Mouse (Mus musculus) kidney, postnatal 0 days (tissue): ENCODE measurements around the gene Gm26620. TPM values are rescaled to one million over a fixed set of nuclear protein-coding genes. Genes with fewer than 3 reads are reported as not detected.
A peak's percentile ranks its signal among the peaks of the same experiment; 100 is the strongest.

Experiments used
- ATAC-seq: fragments of 200-750 bp; cut with Nextera tagmentation; replicated peaks from 2 replicates; pipeline ENCODE4 v1.8.0; 2017; ENCODE audit warnings: low read depth, moderate number of reproducible peaks, moderate TSS enrichment, moderate library complexity; ENCODE audit not compliant: low FRiP score
- DNase-seq: peaks from one replicate; pipeline ENCODE4 v3.0.0-alpha.2; 2016; ENCODE audit warnings: low spot score
- H3K27ac ChIP-seq: fragments of 300-500 bp; sonication (generic); 2 replicates; pipeline ENCODE4 v1.5.1; 2014; ENCODE audit warnings: mild to moderate bottlenecking
- H3K27me3 ChIP-seq: fragments of 300-500 bp; sonication (generic); 2 replicates; pipeline ENCODE4 v1.6.1; 2014; ENCODE audit warnings: low read length, mixed read lengths; ENCODE audit not compliant: insufficient read depth
- H3K36me3 ChIP-seq: fragments of 300-500 bp; sonication (generic); 2 replicates; pipeline ENCODE4 v1.6.1; 2014; ENCODE audit warnings: low read length, mixed read lengths; ENCODE audit not compliant: insufficient read depth
- H3K4me1 ChIP-seq: fragments of 300-500 bp; sonication (generic); replicated peaks from 2 replicates; pipeline ENCODE4 v1.6.1; 2014; ENCODE audit warnings: antibody characterized with exemption, low read length, mixed read lengths; ENCODE audit not compliant: insufficient read depth
- H3K4me2 ChIP-seq: fragments of 300-500 bp; sonication (generic); 2 replicates; pipeline ENCODE4 v1.6.1; 2014; ENCODE audit warnings: mild to moderate bottlenecking, low read length, moderate library complexity, mixed read lengths
- H3K4me3 ChIP-seq: fragments of 300-500 bp; sonication (generic); replicated peaks from 2 replicates; pipeline ENCODE4 v1.5.1; 2014; ENCODE audit warnings: low read depth, low read length
- H3K9ac ChIP-seq: fragments of 300-500 bp; sonication (generic); 2 replicates; pipeline ENCODE4 v1.6.1; 2014; ENCODE audit warnings: low read depth, low read length
- H3K9me3 ChIP-seq: fragments of 300-500 bp; sonication (generic); replicated peaks from 2 replicates; pipeline ENCODE4 v1.6.1; 2016; ENCODE audit warnings: low read length, inconsistent platforms, mixed read lengths
- CTCF ChIP-seq: IDR thresholded peaks from 2 replicates; pipeline ENCODE4 v1.5.1; 2016; ENCODE audit warnings: antibody characterized with exemption, low read depth, mild to moderate bottlenecking, moderate library complexity
- WGBS: fragments of 180-500 bp; shearing (Covaris S2); extraction: QIAGEN DNeasy Blood & Tissue Kit; methylation state at CpG from one replicate; pipeline ENCODE4 v1.1.7; 2014; 5-methylcytosine and 5-hydroxymethylcytosine counted together
- polyA plus RNA-seq: library from polyadenylated mRNA; unstranded; fragments of >200 nt; fragmentation: Nextera tagmentation; extraction: Ambion mirVana; gene quantifications from 2 replicates; pipeline ENCODE4 v1.2.1, GENCODE M21; 2015

The Gm26620 gene
- polyA plus RNA-seq, 1 experiment from 2014 or later = 2.1 TPM

GRCm38 (mm10) chr1:170932043-170932442 is 47.2 kb downstream of the Gm26620 start:
- no peak overlapping the region for H3K4me2 ChIP-seq
- no peaks in the 10 kb centered on the region for H3K4me1 ChIP-seq
- no peak overlapping the region for H3K9ac ChIP-seq
- DNase-seq = no peak
- no peaks in the 10 kb centered on the region for H3K9me3 ChIP-seq
- no peak for ATAC-seq
- H3K27me3 ChIP-seq = no peaks in the 10 kb centered on the region
- no peak overlapping the region for H3K27ac ChIP-seq
- TF ChIP-seq CTCF = no peak
- no peak overlapping the region for H3K4me3 ChIP-seq
- no peaks in the 10 kb centered on the region for H3K36me3 ChIP-seq
- 83% methylated on average over 3 of the region's 3 CpGs for WGBS

- H3K9ac ChIP-seq = no peak overlapping the region
- DNase-seq = no peak
- no peak overlapping the region for H3K4me2 ChIP-seq
- 54% methylated on average over 6 of the region's 6 CpGs for WGBS
- no peaks in the 10 kb centered on the region for H3K4me1 ChIP-seq
- H3K4me3 ChIP-seq = no peak overlapping the region
- H3K9me3 ChIP-seq = no peaks in the 10 kb centered on the region
- TF ChIP-seq CTCF = no peak
- no peaks in the 10 kb centered on the region for H3K36me3 ChIP-seq
- no peak overlapping the region for H3K27ac ChIP-seq
- ATAC-seq = no peak
- no peaks in the 10 kb centered on the region for H3K27me3 ChIP-seq
These were observed 48.6 kb downstream of the Gm26620 start for GRCm38 (mm10) chr1:170933386-170933920.

GRCm38 (mm10) chr1:170933940-170934339 is 49.1 kb downstream of the Gm26620 start:
- ATAC-seq (no peak), DNase-seq (no peak)
- no peaks in the 10 kb centered on the region for H3K9me3 ChIP-seq
- WGBS = 83% methylated on average over 1 of the region's 1 CpGs
- no peaks in the 10 kb centered on the region for H3K36me3 ChIP-seq
- no peak overlapping the region for H3K9ac ChIP-seq
- H3K4me1 ChIP-seq = no peaks in the 10 kb centered on the region
- no peak overlapping the region for H3K4me3 ChIP-seq
- no peaks in the 10 kb centered on the region for H3K27me3 ChIP-seq
- H3K4me2 ChIP-seq = no peak overlapping the region
- no peak for TF ChIP-seq CTCF
- H3K27ac ChIP-seq = no peak overlapping the region

GRCm38 (mm10) chr1:170934383-170934782 is 49.5 kb downstream of the Gm26620 start:
- H3K4me1 ChIP-seq = no peaks in the 10 kb centered on the region
- DNase-seq (peak; percentile 12), ATAC-seq (no peak)
- no peak overlapping the region for H3K4me3 ChIP-seq
- no peaks in the 10 kb centered on the region for H3K36me3 ChIP-seq
- H3K27ac ChIP-seq = no peak overlapping the region
- H3K27me3 ChIP-seq = no peaks in the 10 kb centered on the region
- 19% methylated on average over 2 of the region's 2 CpGs for WGBS
- H3K9ac ChIP-seq = no peak overlapping the region
- H3K9me3 ChIP-seq = no peaks in the 10 kb centered on the region
- no peak overlapping the region for H3K4me2 ChIP-seq
- TF ChIP-seq CTCF = no peak

Other genes with a start within 250 kb of the Gm26620 start
- 11.6 and 11.7 TPM in 2 replicates for gene Olfml2b, start 240.5 kb upstream of the Gm26620 start, polyA plus RNA-seq
- gene Atf6, start 17.3 kb upstream of the Gm26620 start, polyA plus RNA-seq = 8.6 and 8.9 TPM in 2 replicates
- gene Dusp12, start 475 bp downstream of the Gm26620 start, polyA plus RNA-seq = 32.8 and 34.9 TPM in 2 replicates
- gene Fcrlb, start 27.9 kb downstream of the Gm26620 start, polyA plus RNA-seq = 0.32 and 0.41 TPM in 2 replicates
- not detected in 2 replicates for gene Fcrla, start 42.5 kb downstream of the Gm26620 start, polyA plus RNA-seq
- 6.4 and 8.0 TPM in 2 replicates for gene Fcgr2b, start 91.5 kb downstream of the Gm26620 start, polyA plus RNA-seq
- gene Fcgr4, start 133.9 kb downstream of the Gm26620 start, polyA plus RNA-seq = 2.0 and 2.3 TPM in 2 replicates
- 12.1 and 13.2 TPM in 2 replicates for gene Fcgr3, start 179.9 kb downstream of the Gm26620 start, polyA plus RNA-seq
- gene Cfap126, start 228.9 kb downstream of the Gm26620 start, polyA plus RNA-seq = 4.6 TPM in 2 replicates